Mouse (Mus musculus): ENCODE results near the gene Sumo3.

Sumo3 gene

GRCm38 (mm10) chr10:77588036-77588435 is 17.9 kb upstream of the Sumo3 start:
- in situ Hi-C loops (cut with MboI): no loop called here

- in situ Hi-C loops (cut with MboI): no loop called here
Observed at GRCm38 (mm10) chr10:77589117-77589516, 16.8 kb upstream of the Sumo3 start.

- in situ Hi-C loops (cut with MboI): no loop called here
Observed at GRCm38 (mm10) chr10:77589749-77590148, 16.1 kb upstream of the Sumo3 start.

GRCm38 (mm10) chr10:77590812-77591211 is 15.1 kb upstream of the Sumo3 start:
- in situ Hi-C loops (cut with MboI): no loop called here

GRCm38 (mm10) chr10:77591546-77591945 is 14.4 kb upstream of the Sumo3 start:
- in situ Hi-C loops (cut with MboI): no loop called here

GRCm38 (mm10) chr10:77596060-77596459 is 9.8 kb upstream of the Sumo3 start:
- in situ Hi-C loops (cut with MboI): no loop called here

DNA sequence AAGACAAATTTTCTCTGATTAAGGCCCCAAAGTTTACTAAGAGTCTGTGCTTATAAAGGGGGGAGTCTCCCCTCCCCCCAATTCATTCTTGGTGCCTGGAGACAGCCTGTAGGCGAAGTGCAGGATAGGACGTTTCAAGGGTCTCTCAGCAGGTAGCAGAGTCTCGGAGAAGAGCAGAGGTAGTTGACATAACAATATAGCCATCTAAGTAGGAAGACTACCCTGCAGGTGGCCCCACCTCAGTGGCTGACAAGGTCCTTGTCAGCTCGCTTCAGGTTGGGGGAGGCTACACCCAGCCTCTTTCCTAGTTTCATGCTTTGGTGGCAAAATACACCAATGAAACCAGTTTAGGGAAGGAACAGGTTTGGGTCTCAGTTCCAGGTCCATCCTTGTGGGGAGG is 2.9 kb upstream of the Sumo3 start:
- in situ Hi-C loops (cut with MboI): no loop called here

DNA sequence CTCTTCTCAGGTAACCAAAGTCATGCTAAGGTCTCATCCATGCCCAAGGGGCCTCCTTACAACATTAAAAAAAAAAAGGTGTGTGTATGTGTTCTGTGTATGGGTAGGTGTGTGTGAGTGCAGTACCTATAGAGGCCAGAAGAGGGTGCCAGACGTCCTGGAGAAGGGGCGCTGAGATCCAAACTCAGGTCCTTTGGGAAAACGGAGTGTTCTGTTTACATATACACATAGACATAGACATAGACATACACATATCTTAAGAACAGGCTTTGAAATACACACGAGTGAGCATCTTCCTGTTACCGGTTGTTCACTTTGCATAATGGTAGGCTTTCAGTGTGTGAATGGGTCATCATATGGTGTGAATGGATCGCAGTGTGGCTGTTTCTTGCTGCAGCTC is 1.8 kb upstream of the Sumo3 start:
- in situ Hi-C loops (cut with MboI): no loop called here

- in situ Hi-C loops (cut with MboI): no loop called here
Observed at GRCm38 (mm10) chr10:77604958-77605357, 939 bp upstream of the Sumo3 start.

DNA sequence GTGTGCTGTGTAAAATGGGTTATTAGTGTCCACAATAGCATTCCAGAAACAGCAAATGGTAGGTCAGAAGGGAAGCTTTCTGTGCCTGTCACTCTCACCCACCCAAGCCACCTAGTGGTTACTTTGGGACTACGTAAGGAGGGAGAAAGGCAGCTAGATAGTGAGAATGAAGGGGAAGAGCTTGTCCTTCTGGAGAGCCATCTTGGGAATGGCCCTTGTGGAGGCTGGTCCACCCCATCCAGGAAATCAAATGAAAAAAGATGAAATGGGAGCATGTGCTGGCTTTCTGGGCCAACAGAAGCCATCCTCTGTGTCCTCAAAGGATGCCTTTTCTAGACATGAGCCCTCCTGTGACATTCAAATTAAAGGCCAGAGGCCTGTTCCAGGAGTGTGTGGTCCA is 529 bp upstream of the Sumo3 start:
- in situ Hi-C loops (cut with MboI): no loop called here

GRCm38 (mm10) chr10:77606855-77607254 is 958 bp downstream of the Sumo3 start:
- in situ Hi-C loops (cut with MboI): no loop called here

- in situ Hi-C loops (cut with MboI): no loop called here
Observed at GRCm38 (mm10) chr10:77607441-77607840, 1.5 kb downstream of the Sumo3 start.

DNA sequence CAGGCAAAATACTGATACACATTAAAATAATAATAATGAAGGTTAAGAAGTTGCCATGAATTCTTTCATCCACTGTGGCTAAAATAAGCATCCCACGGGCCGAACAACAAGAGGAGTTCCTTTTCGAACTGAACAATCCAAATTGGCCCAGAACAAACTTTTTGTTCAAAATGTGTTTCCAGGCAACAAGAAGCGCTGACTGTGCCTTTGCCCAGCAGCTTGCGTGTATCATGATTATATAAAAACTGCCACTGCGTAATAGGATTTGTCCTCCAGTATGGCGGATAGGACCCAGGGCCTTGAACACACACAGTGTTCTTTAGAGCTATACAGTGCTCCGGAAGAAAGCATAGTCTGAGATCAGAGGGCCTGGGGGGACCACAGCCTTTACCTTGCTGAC is 2.7 kb downstream of the Sumo3 start:
- in situ Hi-C loops (cut with MboI): no loop called here

GRCm38 (mm10) chr10:77610221-77610961 is 4.5 kb downstream of the Sumo3 start:
- in situ Hi-C loops (cut with MboI): no loop called here

DNA sequence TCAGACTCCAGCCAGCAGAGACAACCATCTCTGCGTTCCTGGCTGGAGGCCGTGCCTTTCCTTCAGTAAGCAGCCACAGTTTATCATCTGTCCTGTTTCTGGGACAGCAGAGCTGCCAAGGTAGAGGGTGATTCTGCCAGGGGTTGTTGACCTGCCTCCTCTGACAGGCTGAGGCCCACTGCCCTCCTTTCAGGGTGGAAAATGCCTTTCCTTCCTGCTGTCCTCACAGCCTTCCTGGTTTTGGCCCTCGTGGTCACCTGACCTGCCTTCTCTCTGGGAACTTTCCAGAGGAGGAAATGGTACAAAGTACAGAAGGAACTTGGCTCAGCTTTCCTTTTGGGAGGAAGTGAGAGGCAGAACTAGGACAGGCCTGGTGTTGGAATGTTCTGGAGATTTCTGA is 7.5 kb downstream of the Sumo3 start:
- in situ Hi-C loops (cut with MboI): no loop called here

GRCm38 (mm10) chr10:77615647-77616046 is 9.8 kb downstream of the Sumo3 start:
- in situ Hi-C loops (cut with MboI): no loop called here

GRCm38 (mm10) chr10:77616166-77616565 is 10.3 kb downstream of the Sumo3 start:
- in situ Hi-C loops (cut with MboI): no loop called here

DNA sequence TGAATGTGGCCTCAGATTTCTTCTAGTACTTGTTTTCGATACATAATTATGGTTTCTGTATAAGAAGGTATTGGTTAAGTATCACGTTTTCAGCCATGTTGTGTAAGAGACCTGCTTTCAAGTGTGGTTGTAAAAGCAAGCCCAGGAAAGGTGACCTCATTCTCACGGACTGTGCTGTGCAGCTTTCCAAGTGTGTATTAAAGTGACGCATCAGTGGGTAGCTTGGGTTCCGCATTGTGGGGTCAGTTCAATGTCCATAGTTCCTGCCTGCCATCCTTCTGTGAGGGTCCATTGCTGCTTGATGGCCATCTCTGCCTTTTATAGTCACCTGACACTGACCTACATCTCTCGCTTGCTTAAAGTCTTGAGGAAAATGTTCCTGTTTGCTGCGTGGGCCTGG is 11.0 kb downstream of the Sumo3 start:
- in situ Hi-C loops (cut with MboI): no loop called here

GRCm38 (mm10) chr10:77621546-77621945 is 15.6 kb downstream of the Sumo3 start:
- in situ Hi-C loops (cut with MboI): loop anchor here (5.0 kb wide), 1 partner anchor 104 kb away; the partner anchor contains the start of gene Fam207a

DNA sequence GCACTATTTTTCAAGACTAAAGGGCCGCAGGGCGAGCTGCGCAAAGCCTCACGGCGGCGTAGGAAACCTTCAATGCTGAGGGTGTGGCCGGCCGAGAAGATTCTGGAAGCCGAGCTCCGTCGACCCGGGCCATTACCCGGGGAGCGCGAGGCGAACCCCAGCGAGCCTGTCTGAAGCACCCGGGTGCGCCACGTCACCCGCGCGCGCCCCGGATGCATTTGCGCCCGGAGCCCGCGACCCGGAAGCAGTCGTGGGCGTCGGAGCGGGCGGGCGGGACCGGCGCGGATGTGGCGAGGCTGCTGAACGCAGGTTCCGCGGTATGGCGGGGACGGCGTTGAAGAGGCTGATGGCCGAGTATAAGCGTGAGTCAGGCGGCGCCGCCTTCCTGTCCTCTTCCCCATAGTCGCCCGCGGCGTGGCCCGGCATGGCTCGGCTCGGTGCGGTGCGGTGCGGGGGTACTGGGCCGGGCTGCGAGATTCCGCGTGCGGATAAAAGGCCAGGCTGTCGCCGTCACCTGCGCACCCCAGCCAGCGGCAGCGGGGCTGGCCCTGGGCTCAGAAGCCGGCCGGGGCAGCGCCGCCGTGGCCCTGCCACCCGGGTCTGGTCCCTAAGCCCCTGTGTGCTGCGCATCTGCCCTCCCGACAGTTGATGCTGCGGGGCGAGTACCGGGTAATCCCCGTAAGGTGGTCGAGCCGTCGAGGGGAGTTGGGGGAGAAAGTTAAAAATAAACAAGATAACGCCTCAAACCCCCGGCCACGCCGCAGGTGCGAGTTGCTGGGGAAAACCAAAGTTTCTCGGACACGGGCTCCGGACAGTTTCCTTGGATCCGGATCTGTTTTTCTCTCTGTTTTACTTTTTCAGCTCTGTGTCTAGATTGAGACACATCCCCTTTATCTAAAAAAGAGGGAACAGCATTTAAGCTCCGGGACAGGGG is 16.4 kb downstream of the Sumo3 start, which contains the start of gene Ube2g2:
Ube2g2 (plus strand) TSS at position 221 of the 934 bp plus-strand sequence.
- in situ Hi-C loops (cut with MboI): loop anchor here (5.0 kb wide), 1 partner anchor 105 kb away; the partner anchor contains the start of gene Fam207a

GRCm38 (mm10) chr10:77623069-77623492 is 17.2 kb downstream of the Sumo3 start:
- in situ Hi-C loops (cut with MboI): loop anchor here (5.0 kb wide), 1 partner anchor 106 kb away; the partner anchor contains the start of gene Fam207a

DNA sequence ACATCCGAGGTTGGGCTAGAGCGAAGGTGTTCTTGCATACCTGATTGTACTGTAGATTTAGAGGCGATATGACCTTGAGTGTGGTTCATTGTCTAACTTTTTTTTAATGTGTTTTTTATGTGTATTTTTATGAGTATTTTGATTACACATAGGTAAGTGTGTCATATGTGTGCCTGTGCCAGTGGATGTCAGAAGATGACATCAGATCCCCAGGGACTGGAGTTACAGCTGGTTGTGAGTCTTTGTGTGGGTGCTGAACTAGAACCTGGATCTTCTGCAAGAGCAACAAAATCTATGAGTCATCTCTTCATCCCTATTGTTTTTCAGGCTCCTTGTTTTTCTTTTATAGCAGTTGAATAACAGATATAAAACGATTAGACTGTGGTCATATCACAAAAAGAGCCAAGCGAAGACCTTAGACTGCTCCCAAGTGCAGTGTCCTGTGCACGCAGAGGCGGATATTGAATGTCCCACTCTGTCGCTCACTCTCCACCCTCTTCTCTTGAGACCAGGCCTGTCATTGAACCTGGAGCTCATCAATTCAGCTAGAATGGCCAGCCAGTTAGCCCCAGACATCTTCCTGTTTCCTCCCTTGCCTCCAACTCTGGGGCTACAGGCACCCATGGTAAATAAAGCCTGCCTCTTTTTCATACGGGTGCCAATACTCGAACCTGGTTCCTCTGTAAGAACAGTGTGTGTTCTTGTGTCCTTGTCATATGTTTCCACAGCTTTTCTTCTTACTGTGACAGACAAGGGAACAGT is 17.9 kb downstream of the Sumo3 start:
- in situ Hi-C loops (cut with MboI): loop anchor here (5.0 kb wide), 1 partner anchor 107 kb away; the partner anchor contains the start of gene Fam207a
